Mouse (Mus musculus): ENCODE data around the gene Pepd. TPM values are rescaled to one million over a fixed set of nuclear protein-coding genes. Genes with fewer than 3 reads are reported as not detected.
"Not testable (repeated sequence)": the region's sequence is repeated elsewhere in the genome, so short reads cannot be mapped to it uniquely, and the experiment has no call there.

The Pepd gene
- polyA plus RNA-seq, 1 experiment from 2014 or later: 62.5 TPM

- Histone ChIP-seq H3K4me3 (no peak overlapping the region), H3K9me3 (no peaks in the 10 kb centered on the region), H3K9ac (no peak overlapping the region), H3K27ac (no peak overlapping the region), H3K4me2 (no peak overlapping the region), H3K4me1 (peaks cover 10% of the 10 kb centered on the region), H3K27me3 (replicated peaks) (no peaks in the 10 kb centered on the region), H3K36me3 (replicated peaks) (no peaks in the 10 kb centered on the region)
- 88% methylated on average over 3 of the region's 3 CpGs for WGBS
- ATAC-seq (replicated peaks): no peak
These were observed 56.7 kb downstream of the Pepd start for GRCm38 (mm10) chr7:34968749-34969433.

DNA sequence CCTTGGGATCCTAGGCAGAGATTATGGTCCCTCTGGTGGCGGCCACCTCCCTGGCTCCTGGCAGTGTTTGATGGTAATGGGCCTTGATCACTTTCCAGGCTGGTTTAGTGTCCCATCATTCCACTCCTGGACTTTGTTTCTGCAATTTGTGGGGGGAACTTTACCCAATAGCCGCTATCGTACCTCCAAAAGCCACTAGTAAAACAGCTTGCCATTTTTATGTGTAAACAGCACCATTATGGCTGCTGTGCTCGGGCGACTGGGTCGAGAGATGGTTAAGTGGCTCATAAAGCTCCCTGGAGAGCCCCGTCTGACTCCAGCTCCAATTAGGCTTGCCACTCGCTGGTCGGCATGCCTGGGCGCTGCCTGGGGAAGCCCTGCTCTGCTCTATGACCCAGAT lies 59.6 kb downstream of the Pepd start:
- Histone ChIP-seq H3K4me2 (no peak overlapping the region), H3K27me3 (replicated peaks) (no peaks in the 10 kb centered on the region), H3K36me3 (replicated peaks) (no peaks in the 10 kb centered on the region), H3K4me3 (no peak overlapping the region), H3K27ac (no peak overlapping the region), H3K4me1 (peaks cover 20% of the 10 kb centered on the region), H3K9me3 (no peaks in the 10 kb centered on the region), H3K9ac (no peak overlapping the region)
- 63% methylated on average over 10 of the region's 10 CpGs for WGBS
- no peak for ATAC-seq (replicated peaks)

GRCm38 (mm10) chr7:34972990-34973440 lies 60.8 kb downstream of the Pepd start:
- H3K27ac ChIP-seq: no peak overlapping the region
- H3K4me1 ChIP-seq: peaks cover 20% of the 10 kb centered on the region
- no peaks in the 10 kb centered on the region for H3K9me3 ChIP-seq
- no peak overlapping the region for H3K9ac ChIP-seq
- H3K4me2 ChIP-seq: no peak overlapping the region
- no peaks in the 10 kb centered on the region for H3K27me3 ChIP-seq (replicated peaks)
- 50% methylated on average over 4 of the region's 4 CpGs for WGBS
- H3K4me3 ChIP-seq: no peak overlapping the region
- H3K36me3 ChIP-seq (replicated peaks): no peaks in the 10 kb centered on the region
- no peak for ATAC-seq (replicated peaks)

- Histone ChIP-seq H3K4me2 (no peak overlapping the region), H3K36me3 (replicated peaks) (no peaks in the 10 kb centered on the region), H3K9me3 (no peaks in the 10 kb centered on the region), H3K9ac (no peak overlapping the region), H3K27me3 (replicated peaks) (no peaks in the 10 kb centered on the region), H3K27ac (no peak overlapping the region), H3K4me1 (peaks cover 20% of the 10 kb centered on the region), H3K4me3 (no peak overlapping the region)
- 52% methylated on average over 2 of the region's 3 CpGs for WGBS
- no peak for ATAC-seq (replicated peaks)
These were observed 61.7 kb downstream of the Pepd start for GRCm38 (mm10) chr7:34973877-34974276.

- Histone ChIP-seq H3K27ac (no peak overlapping the region), H3K4me2 (no peak overlapping the region), H3K4me1 (peaks cover 20% of the 10 kb centered on the region), H3K4me3 (no peak overlapping the region), H3K9ac (no peak overlapping the region), H3K36me3 (replicated peaks) (no peaks in the 10 kb centered on the region), H3K27me3 (replicated peaks) (no peaks in the 10 kb centered on the region), H3K9me3 (no peaks in the 10 kb centered on the region)
- WGBS: 66% methylated on average over 12 of the region's 12 CpGs
- ATAC-seq (replicated peaks): no peak; the same call in 1 of the 2 replicates
These were observed 63.7 kb downstream of the Pepd start for GRCm38 (mm10) chr7:34975913-34976312.

GRCm38 (mm10) chr7:34977403-34977802 lies 65.2 kb downstream of the Pepd start:
- peaks cover 16% of the 10 kb centered on the region for H3K4me1 ChIP-seq
- H3K36me3 ChIP-seq (replicated peaks): no peaks in the 10 kb centered on the region
- H3K27ac ChIP-seq: no peak overlapping the region
- H3K27me3 ChIP-seq (replicated peaks): no peaks in the 10 kb centered on the region
- WGBS: 94% methylated on average over 4 of the region's 4 CpGs
- H3K4me2 ChIP-seq: no peak overlapping the region
- no peaks in the 10 kb centered on the region for H3K9me3 ChIP-seq
- no peak overlapping the region for H3K4me3 ChIP-seq
- no peak for ATAC-seq (replicated peaks)
- H3K9ac ChIP-seq: no peak overlapping the region

GRCm38 (mm10) chr7:34981803-34982202 lies 69.6 kb downstream of the Pepd start:
- no peaks in the 10 kb centered on the region for H3K27me3 ChIP-seq (replicated peaks)
- peaks cover 9% of the 10 kb centered on the region for H3K4me1 ChIP-seq
- H3K9ac ChIP-seq: no peak overlapping the region
- no peaks in the 10 kb centered on the region for H3K9me3 ChIP-seq
- 92% methylated on average over 10 of the region's 10 CpGs for WGBS
- no peak overlapping the region for H3K4me2 ChIP-seq
- H3K36me3 ChIP-seq (replicated peaks): no peaks in the 10 kb centered on the region
- H3K27ac ChIP-seq: no peak overlapping the region
- no peak overlapping the region for H3K4me3 ChIP-seq
- ATAC-seq (replicated peaks): no peak

DNA sequence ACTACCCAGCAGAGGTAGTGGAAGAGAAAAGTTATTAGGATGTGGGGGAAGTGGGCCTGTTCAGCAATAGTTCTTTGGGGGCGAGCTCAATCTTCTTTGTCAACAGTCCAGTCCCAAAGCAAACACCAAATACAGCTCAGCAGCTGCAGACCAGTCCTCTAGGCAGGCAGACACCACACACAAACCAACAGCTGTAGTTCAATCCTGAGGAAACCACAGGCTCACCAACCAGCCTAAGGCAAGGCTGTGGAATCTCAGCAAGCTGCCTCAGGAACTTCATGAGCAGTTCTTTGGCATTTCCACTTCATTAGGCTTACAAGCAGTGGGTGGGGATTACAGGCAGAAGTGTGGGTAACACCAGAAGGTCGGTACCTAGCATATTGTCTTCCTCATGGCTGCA lies 70.2 kb downstream of the Pepd start:
- not testable (repeated sequence) for H3K4me3 ChIP-seq; H3K9ac ChIP-seq; ATAC-seq (replicated peaks); H3K4me2 ChIP-seq; H3K9me3 ChIP-seq; H3K27me3 ChIP-seq (replicated peaks); H3K36me3 ChIP-seq (replicated peaks); H3K27ac ChIP-seq
- WGBS: 83% methylated on average over 2 of the region's 2 CpGs
- peaks cover 15% of the 10 kb centered on the region for H3K4me1 ChIP-seq

GRCm38 (mm10) chr7:34983702-34984475 lies 71.7 kb downstream of the Pepd start:
- no peak for ATAC-seq (replicated peaks)
- WGBS: 63% methylated on average over 4 of the region's 4 CpGs

GRCm38 (mm10) chr7:34984526-34985133 lies 72.5 kb downstream of the Pepd start:
- 76% methylated on average over 11 of the region's 11 CpGs for WGBS
- H3K36me3 ChIP-seq (replicated peaks): no peaks in the 10 kb centered on the region
- H3K27me3 ChIP-seq (replicated peaks): no peaks in the 10 kb centered on the region
- ATAC-seq (replicated peaks): no peak
- H3K9ac ChIP-seq: no peak overlapping the region
- no peak overlapping the region for H3K4me2 ChIP-seq
- H3K27ac ChIP-seq: no peak overlapping the region
- no peak overlapping the region for H3K4me3 ChIP-seq
- peaks cover 33% of the 10 kb centered on the region for H3K4me1 ChIP-seq
- H3K9me3 ChIP-seq: no peaks in the 10 kb centered on the region

More at GRCm38 (mm10) chr7:34983702-34984475, 71.7 kb downstream of the Pepd start:
- Histone ChIP-seq H3K27ac (no peak overlapping the region), H3K4me1 (peaks cover 30% of the 10 kb centered on the region), H3K27me3 (replicated peaks) (no peaks in the 10 kb centered on the region), H3K4me2 (no peak overlapping the region), H3K9ac (no peak overlapping the region), H3K9me3 (no peaks in the 10 kb centered on the region), H3K36me3 (replicated peaks) (no peaks in the 10 kb centered on the region), H3K4me3 (no peak overlapping the region)

- Histone ChIP-seq H3K27ac (no peak overlapping the region), H3K36me3 (replicated peaks) (no peaks in the 10 kb centered on the region), H3K4me3 (no peak overlapping the region), H3K4me1 (peaks cover 33% of the 10 kb centered on the region), H3K9me3 (no peaks in the 10 kb centered on the region), H3K9ac (no peak overlapping the region), H3K27me3 (replicated peaks) (no peaks in the 10 kb centered on the region), H3K4me2 (no peak overlapping the region)
- WGBS: 88% methylated on average over 9 of the region's 9 CpGs
- ATAC-seq (replicated peaks): no peak
These were observed 73.0 kb downstream of the Pepd start for GRCm38 (mm10) chr7:34985216-34985615.

- Histone ChIP-seq H3K4me2 (no peak overlapping the region), H3K9ac (no peak overlapping the region), H3K27me3 (replicated peaks) (no peaks in the 10 kb centered on the region), H3K4me1 (peaks cover 33% of the 10 kb centered on the region), H3K36me3 (replicated peaks) (no peaks in the 10 kb centered on the region), H3K4me3 (no peak overlapping the region), H3K9me3 (no peaks in the 10 kb centered on the region), H3K27ac (no peak overlapping the region)
- ATAC-seq (replicated peaks): no peak
These were observed 73.5 kb downstream of the Pepd start for GRCm38 (mm10) chr7:34985646-34986045.

All from midbrain, embryonic 15.5 days (tissue).